Mouse (Mus musculus) embryo, embryonic 11 days (tissue): Measurements from ENCODE around the gene Akap13.
A peak's percentile ranks its signal among the peaks of the same experiment; 100 is the strongest.
"Not testable (repeated sequence)": the region's sequence is repeated elsewhere in the genome, so short reads cannot be mapped to it uniquely, and the experiment has no call there.

ENCODE experiments used
- DNase-seq: peaks from one replicate; pipeline ENCODE4 v3.0.0-alpha.2; 2015

The Akap13 gene

DNA sequence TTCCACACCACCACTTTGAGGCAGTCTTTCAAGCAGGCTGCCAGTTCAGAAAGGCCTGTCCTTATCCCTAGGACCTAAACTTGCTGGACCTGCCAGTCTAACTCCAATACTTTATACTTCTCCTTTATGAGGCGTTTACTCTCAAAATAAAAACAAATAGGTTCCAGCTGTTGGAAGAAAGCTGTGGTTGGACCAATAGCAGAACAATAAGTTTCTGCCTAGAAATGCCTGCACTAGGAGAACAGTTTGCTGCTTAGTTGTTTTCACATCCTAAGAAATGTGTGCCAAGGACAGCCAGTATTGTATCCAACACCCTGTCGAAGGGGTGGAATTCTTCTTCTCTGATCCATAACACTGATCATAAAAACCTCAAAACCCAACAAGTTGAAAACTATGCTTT lies 276.6 kb downstream of the Akap13 start:
- DNase-seq, result no peak

DNA sequence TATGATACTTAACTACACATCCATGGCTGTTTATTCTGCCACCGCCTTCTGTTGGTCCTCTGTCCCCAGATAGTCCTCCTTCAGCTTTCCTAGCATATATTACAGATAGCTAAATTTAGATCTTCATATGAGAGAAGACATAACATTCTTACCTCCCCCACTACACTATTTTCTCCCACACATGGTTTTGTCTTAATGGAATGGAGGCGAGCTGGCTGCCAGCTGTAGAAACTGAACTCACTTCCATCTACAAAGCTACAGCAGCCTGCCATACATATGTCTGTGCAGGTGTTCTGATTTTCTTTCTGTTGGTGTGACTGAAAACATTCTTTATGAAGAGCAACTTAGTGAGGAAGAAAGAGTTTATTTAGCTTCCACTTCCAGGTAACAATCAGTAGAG lies 277.8 kb downstream of the Akap13 start:
- no peak for DNase-seq

DNA sequence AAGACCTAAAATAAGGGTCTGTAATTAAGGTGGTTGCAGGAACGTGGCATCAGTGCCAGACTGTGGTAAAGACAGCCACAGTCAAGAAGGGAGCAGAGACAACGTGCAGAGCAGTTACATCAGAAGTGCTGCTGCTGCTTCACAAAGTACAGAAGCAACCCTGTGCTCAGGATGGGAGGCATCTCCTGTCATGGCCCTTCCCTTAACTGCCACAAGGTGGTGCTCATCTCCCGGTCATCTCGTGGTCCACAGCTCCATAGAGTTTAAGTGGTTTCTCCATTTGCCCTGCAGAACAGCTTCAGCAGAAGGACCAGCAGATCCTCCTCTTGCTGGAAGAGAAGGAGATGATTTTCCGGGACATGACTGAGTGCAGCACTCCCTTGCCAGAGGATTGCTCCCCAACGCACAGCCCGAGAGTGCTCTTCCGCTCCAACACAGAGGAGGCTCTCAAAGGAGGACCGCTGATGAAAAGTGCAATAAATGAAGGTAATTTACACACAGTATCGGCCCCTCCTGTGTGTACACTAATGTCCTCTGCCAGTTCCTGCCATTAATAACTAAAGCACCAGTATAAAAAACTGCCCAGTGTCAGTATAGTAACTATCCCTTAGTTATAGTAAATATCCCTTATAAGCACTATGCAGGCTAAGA lies 283.9 kb downstream of the Akap13 start:
- DNase-seq, result peak; percentile 78

DNA sequence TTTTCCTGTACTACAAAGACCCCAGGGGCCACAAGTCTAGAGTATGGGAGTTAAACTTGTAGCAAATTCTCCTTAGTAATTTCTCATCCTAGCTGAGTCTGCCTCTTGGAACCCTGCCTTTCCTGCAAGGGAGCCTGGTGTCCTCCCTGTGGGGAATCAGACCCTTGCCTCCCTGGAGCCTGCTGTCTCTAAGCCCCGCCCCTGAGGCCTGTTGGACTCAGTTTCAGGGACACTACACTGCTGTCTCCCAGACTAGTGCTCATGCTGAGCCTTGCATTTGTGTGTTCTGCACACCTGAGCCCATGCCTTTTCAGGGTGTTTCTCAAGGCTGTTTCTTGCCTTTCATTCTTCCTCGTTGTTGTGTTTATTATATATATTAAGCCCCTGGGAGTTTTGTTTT lies 289.2 kb downstream of the Akap13 start:
- no peak for DNase-seq

DNA sequence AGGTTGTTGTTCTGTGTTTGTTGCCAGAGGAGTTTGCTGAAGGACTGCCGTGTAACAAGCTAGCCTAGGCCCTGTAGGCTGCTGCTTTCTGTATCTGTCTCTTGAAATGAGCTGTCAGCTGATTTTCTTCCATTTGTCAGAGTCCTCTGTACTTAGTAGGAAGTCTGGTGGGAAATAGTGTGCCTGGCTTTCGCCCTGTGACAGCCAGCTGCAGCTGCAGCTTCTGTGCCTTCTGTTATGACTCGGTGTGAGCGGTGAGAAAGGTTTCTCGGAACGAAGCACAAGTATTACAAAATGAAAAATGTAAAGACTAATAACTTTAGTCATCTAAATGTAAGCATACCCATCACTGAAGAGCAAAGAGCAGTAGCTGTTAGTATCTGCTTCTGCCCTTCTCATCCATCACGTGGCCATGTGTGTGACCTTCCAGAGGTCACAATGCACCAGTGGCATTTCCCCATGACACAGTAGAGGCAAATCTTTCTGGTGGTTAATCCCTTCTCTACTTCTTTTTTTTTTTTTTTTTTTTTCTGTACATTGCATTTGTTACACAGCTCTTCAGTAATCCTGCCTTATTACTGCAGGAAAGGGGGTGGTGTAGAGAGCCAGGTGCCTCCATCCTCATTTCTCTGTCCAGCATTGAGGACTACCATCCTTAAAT lies 289.8 kb downstream of the Akap13 start:
- DNase-seq, result no peak

DNA sequence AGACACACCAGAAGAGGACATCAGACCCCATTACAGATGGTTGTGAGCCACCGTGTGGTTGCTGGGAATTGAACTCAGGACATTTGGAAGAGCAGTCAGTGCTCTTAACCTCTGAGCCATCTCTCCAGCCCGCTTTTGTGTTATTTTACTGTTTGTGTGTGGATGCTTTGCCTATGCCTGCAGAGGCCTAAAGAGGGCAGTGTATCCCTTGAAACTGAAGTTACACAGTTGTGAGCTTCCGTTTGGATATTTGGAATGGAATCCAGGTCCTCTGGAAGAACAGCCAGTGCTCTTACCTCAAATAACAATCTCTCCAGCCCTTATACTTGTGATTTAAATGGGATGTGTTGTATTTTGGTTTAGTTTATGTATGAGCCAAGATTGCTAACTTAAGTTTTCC lies 290.6 kb downstream of the Akap13 start:
- DNase-seq, result peak; percentile 59

DNA sequence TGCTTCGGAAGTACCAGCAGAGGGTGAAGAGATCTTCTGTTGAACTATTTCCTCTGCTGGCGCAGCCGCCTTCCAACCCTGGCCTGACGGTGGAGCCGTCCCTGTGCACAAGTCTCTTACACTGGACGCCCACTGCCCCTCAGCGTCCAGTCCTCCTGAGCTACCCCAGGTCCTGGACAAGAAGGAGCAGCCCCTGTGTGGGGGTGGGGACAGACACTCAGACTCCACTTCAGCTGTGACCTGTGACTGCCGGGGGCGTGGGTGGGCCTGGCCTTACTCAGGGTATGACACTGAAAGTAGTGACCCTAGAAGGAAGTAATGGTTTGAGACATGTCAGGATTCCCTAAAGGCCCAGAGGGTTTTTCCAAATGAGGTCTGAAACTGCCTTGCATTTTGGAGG lies 295.2 kb downstream of the Akap13 start:
- DNase-seq, result no peak

DNA sequence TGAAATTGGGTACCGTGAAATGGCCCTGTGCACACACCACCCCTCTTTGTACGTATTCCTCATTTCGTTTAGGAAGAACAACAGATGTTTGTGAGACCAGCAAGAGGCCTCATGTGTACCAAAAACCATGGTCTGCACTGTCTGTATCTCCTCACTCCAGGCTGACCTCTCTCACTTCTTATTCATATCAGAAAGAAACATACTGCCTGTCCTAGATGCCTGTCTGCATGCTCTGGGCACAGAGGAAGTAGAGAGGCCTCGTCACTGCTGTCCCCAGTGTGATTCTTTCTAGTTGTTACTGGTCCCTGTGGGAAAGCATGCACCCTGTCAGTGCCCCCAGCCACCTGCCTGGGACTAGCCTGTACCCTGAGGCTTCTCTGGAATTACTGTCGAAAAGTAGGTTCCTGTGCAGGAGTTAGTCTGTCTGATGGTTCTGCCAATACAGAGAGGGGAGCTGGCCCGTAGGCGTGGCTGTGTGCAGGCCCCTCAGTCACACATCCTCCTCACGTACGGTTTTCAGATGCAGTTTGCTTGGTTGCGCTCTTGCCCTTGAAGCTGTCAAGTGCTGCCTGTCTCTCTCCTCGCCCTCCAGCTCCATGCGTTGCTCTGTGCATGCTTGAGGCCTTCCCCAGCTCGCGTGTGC lies 295.9 kb downstream of the Akap13 start:
- DNase-seq, result no peak

DNA sequence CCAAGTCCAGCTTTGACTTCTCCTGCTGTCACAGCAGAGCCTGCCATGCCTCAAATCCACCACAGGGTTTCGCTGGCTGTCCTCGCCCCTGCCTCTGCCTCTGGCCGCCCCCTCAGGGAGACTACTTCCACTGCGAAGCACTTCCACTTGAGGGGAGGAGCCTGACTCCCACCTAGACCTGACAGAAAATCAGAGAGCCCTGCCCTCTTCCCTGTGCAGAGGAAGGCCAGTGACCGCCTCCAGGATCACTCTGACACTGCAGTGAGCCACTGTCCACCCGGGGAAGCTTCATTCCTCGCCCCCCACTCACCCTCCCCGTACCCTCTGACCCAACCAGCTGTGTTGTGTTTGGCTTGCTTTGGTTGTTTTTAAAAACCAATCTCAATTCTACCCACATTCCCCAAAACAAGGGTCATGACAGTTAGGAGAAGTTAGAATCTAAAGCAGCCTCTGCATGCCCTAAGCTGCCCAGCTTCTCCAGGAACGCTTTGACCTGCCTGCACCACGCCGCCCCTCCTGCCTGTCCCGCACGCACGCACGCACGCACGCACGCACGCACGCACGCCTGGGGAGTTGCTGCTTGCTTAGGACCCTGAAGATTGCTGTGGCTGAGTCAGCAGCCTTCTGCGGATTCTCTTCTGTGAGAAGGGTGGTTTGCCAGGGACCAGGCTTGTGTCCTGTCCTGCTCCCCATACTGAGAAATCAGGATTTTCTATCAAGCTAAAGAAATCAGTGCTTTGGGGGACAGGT lies 297.3 kb downstream of the Akap13 start:
- DNase-seq, result peak; percentile 46

DNA sequence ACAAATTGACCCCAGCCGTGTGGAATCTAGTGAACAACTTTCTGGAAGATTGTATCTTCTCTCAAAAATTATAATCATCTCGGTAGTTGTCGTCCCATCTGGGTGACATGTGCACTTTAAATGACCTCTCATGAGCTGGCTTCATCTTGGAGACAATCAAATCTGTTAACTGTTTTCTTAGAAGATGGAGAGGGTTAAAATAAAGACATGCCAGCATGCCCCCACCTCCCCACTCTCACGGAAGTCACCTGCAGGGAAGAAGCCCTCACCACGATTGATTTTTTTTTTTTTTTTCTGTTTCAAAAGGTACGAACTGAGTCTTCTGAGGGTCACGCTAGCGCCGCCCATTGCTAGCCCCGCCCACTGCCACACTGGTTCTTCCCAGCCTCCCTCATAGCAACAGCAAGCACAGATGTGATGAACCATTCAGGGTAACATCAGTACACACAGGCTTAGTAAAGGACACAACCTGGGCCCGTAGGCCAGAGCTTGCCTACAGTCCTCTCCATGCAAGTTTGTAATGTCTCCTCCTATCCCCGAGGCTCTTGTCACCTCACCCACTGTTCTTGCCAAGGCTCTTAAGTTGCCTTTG lies 298.0 kb downstream of the Akap13 start:
- DNase-seq, result peak; percentile 27

DNA sequence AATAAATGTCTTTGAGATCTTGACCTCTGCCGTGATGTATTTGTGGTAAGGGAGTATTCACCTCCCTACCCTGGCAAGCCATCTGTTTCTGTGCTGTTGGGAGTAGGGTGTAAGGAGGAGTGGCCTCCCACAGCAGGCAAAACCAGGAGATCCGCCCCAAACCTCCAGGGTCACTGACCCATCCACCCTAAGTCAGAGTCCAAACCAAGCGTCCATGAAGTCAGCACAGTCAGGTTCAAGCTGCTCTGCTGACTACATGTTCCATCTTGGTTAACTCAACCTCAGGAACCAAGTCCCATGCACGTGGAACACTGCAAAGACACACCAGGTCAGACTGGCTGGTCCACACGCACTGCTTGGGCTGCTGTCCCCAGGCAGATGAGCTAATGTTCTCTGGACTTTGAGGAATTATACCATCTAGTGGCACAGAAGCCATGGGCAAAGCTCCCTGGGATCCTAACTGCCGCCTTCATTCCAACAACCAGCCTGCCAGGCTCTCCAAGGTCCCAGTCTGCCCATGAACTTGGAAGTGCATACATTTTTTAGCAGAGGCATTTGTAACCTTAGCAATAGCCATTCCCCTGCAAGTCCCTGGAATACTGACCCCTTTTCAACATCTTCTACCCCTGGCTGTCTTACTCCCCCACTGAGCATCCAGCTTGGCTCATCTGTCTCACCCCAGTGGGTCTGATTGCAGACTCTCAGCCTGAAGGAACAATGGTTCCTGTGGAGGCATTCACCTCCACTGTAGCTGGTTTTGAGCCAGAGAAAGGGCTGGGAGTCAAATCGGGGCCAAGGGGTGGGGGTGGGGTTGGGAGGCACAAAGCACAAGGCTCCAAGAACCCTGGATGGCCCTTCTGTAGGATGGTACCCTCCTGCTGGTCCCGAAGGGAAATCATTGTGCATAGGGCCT lies 299.5 kb downstream of the Akap13 start:
- no peak for DNase-seq

DNA sequence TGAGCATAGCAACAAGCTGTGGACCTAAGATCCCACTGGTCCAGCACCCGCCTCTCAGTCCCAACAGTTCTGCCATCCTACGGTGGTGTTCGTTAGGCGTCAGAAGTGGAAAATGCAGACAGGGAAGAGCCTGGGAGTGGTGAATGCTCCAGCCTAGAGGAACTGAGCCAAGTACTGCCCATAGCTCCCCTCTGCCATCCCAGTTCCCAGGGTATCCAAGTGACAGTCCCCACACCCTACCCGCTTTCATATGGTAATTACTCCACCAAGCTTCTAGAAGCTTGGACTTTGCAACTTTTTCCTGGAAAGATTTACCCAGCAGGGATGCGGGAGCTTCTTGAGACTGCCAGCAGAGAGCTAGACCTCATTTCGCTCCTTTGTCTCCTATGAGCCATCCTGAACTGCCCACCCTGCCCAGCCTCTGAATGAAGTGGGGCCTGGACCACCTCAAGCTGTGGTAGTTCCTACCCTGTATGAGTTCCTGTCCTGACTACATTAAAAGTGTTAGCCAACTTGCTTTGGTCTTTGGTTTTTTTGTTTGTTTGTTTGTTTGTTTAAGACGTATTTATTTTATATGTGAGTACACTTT lies 300.6 kb downstream of the Akap13 start:
- no peak for DNase-seq

DNA sequence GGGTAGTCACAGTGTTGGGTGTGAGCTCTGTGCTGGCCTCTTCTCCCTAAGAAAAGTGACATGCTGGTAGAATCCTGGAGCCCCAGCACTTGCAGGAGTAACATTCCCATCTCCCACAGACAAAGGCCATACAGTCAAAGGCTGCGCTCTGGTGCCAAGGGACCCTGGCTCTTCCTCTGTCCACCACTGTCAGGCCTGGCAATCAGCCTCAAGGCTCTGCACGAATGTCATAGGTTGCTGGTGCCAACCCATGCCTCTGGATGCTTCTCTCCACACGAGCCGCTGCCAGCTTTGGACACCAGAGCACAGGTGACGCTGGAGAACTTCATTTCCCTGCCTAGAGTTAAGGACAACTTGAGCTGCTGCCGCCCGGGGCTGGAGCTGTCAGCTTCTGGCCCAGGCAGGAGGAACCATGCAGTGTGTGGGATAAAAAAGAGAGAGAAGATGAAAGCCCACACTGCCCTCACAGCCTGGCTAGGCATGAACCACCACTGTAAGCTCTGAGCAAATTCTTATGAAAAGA lies 304.7 kb downstream of the Akap13 start:
- no peak for DNase-seq

DNA sequence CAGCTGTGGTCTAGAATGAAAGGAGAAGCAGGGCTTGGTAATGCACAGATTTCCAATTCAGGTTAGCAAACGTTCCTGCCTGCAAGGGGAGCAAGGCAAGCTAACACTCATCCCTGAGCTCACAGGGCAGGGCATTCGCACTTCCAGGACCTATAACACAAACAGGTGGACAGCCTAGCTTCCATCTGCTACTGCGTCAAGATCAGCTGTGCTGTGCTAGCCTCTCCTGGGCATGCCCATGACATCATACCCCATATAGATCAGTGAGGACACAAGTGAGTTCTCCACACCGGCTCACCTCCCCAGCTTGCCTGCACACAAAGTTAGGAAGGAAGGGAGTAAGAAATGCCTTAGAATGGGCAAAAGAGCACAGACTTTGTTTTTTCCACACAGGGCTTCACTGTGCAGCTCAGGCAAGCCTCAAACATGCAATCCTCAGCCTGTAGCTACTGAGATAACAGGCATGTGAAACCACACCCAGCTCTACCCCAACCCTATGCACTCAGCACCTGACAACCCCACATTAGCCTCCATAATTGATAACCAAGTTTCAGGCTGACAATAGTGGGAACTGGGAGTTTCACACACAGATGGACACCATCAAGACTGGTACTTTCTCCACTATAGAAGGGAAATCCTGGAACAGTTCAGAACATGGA lies 305.5 kb downstream of the Akap13 start:
- not testable (repeated sequence) for DNase-seq

DNA sequence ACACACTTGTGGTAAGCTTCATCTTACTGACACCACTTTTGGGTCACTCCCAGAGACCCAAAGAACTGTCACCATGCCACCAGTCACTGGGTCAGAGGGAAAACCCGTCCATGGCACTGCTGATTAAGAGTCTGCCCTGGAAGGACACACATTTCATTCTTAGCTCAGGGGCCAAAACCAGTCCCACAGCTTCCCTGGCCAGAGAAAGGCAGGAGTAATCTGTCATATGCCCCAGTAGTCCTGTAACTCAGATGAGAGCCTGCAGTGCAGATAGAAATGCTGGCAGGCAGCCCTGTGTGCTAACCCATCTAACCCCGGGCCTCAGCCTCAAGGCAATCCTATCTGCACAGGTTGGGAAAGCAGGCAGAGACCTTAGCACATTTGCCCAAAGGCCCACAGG lies 306.9 kb downstream of the Akap13 start:
- DNase-seq, result not testable (repeated sequence)

DNA sequence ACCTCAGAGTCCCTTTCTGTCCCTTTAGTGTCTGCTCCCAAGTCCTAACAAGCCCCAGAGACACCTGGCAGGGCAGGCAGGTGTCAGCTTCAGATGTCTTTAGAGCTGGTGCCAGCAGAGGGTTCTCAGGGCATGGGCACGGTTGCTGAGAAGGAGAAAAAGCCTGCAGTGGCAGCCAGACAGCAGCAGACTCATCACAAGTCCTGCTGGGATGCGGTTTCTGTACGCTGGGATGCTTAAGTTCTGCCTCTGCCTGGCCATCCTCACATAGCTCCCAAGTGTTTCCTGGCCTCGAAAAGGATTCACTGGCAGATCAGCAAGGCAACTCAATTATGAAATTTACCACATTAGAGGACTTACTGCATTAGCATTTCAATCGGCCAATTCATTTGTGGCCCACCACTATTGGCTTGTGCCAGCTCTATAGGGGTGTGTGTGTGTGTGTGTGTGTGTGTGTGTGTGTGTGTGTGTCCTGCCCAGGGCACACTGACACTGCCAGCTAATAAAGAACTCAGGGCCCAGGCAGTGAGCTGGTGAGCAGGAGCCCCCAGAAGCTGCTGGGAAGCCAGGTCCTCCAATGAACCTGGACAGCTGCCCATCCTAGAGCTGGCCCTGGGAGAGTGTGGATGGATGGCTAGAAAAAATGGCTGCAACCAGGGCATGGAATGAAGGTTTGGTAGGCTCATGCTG lies 311.9 kb downstream of the Akap13 start:
- DNase-seq, result not testable (repeated sequence)

DNA sequence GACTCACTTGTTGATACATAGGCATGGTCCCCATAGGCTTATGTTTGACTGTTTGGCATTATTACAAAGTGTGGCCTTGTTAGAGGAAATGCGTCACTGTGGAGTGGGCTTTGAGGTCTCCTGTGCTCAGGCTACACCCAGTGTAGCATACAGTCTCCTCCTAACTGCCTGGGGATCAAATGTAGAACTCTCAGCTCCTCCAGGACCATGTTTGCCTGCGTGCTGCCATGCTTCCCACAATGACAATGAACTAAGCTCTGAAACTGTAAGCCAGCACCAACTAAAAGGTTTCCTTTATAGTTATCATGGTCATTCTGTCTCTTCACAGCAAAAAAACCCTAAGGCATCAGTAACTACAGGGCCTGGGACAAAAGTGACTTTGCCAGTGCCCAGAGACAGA lies 312.8 kb downstream of the Akap13 start:
- DNase-seq, result no peak

DNA sequence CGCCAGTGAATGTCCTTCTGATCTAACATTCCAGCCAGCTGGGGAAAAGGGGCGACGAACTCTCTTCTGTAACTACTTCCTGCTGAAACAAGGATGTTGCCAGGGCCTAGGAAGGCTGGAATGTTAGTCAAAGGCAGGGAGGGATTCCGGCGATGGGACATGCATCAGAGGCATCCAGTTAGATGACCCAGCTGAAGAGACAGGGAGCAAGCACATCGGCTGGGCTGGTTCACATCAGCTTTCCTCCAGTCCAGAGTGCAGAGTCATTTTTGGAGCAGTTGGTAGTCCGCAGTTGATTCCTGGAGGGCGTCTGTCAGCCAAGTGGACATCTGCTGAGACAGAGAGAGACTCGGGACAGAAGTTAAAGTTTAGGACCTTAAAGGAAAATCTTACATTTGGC lies 314.6 kb downstream of the Akap13 start:
- DNase-seq, result no peak

DNA sequence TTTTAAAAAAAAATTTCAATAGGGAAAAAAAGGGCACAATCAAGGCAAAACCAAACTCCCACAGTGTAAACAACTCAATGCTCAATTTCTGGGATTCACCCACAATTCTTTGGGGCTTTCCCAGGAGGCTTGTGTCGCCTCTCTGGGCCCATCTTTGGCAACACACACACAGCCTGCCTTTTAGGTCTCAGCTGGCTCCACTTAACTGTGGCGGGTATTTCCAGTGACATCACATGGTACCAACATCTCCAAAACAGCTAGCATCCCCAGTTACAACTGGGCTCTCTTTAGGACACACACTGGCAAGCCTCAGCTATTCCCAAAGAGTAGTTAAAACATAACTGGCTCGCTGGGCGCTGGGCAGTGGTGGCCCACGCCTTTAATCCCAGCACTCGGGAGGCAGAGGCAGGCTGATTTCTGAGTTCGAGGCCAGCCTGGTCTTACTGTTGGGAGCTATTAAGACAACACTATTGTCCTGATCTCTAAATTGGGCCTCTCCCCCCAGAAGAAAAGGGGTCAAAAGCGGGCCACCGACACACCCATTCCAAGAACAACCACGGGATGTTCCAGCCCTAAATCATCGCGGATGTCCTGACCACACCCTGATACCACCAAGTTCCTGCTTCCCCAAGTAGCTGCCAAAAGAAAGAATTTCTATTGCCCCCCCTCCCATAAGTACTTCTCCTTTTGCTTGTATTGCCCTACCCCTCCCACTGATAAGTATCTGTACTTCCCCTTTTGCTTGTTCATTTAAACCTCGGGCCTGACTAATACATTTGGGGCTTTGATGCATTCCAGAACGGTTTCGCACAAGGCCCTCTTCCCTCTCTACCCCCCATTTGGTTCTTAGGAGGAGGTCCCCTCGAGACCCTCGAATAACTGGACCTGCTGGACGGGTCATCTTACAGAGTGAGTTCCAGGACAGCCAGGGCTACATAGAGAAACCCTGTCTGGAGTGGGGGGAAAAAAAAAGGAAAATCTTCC lies 319.1 kb downstream of the Akap13 start:
- not testable (repeated sequence) for DNase-seq
